Mouse (Mus musculus): ENCODE results near the gene Fam161a. TPM values are rescaled to one million over a fixed set of nuclear protein-coding genes. Genes with fewer than 3 reads are reported as not detected.
"Not testable (repeated sequence)": the region's sequence is repeated elsewhere in the genome, so short reads cannot be mapped to it uniquely, and the experiment has no call there.

Gene Fam161a
- polyA plus RNA-seq, 1 experiment from 2014 or later, result 11.8 TPM

- DNase-seq (ENCODE audit: low spot score); H3K4me1 ChIP-seq (ENCODE audit: control insufficient read depth, insufficient read depth, low read length); H3K36me3 ChIP-seq (ENCODE audit: control insufficient read depth, insufficient read depth, low read length); H3K4me2 ChIP-seq (ENCODE audit: low read depth, low read length); H3K9me3 ChIP-seq (ENCODE audit: control insufficient read depth, low read length); ATAC-seq (ENCODE audit: low read depth); H3K9ac ChIP-seq (ENCODE audit: low read depth, low read length); H3K27ac ChIP-seq (replicated peaks; ENCODE audit: low read depth, low read length); H3K4me3 ChIP-seq (ENCODE audit: low read depth, low read length); H3K27me3 ChIP-seq (replicated peaks; ENCODE audit: control insufficient read depth, insufficient read depth, low read length): not testable (repeated sequence)
- 95% methylated on average over 9 of the region's 9 CpGs for WGBS
Measured at GRCm38 (mm10) chr11:23068986-23069385, 61.7 kb downstream of the Fam161a start.

DNA sequence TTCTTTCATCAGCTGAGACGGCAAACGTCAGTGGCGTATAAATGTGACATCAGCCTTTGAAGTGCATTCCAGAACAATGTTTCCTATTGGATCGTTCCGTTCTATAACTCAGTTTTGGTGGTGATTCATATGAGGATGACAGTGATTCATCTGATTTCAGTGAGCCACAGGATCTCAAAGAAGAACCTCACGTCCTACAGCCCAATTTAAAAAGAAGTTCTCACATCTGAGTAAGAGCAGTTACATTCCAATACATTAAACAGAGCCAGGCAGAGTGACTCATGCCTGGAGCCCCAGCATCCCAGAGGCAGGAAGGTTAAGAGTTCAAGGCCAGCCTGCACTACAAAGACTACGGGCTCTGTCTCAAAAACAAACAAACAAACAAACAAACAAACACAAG, 67.5 kb downstream of the Fam161a start:
- Histone ChIP-seq H3K27ac (replicated peaks; ENCODE audit: low read depth, low read length) (no peak overlapping the region), H3K9me3 (ENCODE audit: control insufficient read depth, low read length) (no peaks in the 10 kb centered on the region), H3K4me3 (ENCODE audit: low read depth, low read length) (no peak overlapping the region), H3K36me3 (ENCODE audit: control insufficient read depth, insufficient read depth, low read length) (no peaks in the 10 kb centered on the region), H3K4me2 (ENCODE audit: low read depth, low read length) (no peak overlapping the region), H3K27me3 (replicated peaks; ENCODE audit: control insufficient read depth, insufficient read depth, low read length) (no peaks in the 10 kb centered on the region), H3K4me1 (ENCODE audit: control insufficient read depth, insufficient read depth, low read length) (no peaks in the 10 kb centered on the region), H3K9ac (ENCODE audit: low read depth, low read length) (no peak overlapping the region)
- no peak for DNase-seq (ENCODE audit: low spot score)
- no peak for ATAC-seq (ENCODE audit: low read depth)
- 68% methylated on average over 7 of the region's 7 CpGs for WGBS

DNA sequence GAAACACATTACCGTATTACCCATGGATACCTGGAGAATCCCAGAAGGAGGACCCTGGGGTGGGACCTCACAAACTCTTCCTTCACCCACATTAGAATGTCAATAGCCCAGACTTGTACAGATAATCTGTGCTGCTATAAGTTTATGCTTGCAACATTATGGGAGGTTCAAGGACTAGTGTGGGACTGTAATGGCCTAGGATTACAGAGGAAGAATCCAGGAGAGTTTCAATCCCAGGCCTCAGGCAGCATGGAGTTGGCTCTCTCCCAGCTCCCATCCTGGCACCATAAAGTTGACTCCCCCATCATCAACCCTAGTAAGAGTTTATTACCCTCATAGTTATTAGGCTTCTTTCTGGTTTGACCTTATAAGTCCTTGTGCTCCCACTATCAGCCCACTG, 71.2 kb downstream of the Fam161a start:
- WGBS, result 82% methylated on average over 1 of the region's 1 CpGs

More for the DNA sequence above, 71.2 kb downstream of the Fam161a start:
- Histone ChIP-seq H3K4me2 (ENCODE audit: low read depth, low read length) (no peak overlapping the region), H3K4me3 (ENCODE audit: low read depth, low read length) (no peak overlapping the region), H3K36me3 (ENCODE audit: control insufficient read depth, insufficient read depth, low read length) (no peaks in the 10 kb centered on the region), H3K9ac (ENCODE audit: low read depth, low read length) (no peak overlapping the region), H3K9me3 (ENCODE audit: control insufficient read depth, low read length) (no peaks in the 10 kb centered on the region), H3K27ac (replicated peaks; ENCODE audit: low read depth, low read length) (no peak overlapping the region), H3K4me1 (ENCODE audit: control insufficient read depth, insufficient read depth, low read length) (no peaks in the 10 kb centered on the region), H3K27me3 (replicated peaks; ENCODE audit: control insufficient read depth, insufficient read depth, low read length) (no peaks in the 10 kb centered on the region)
- no peak for ATAC-seq (ENCODE audit: low read depth)
- DNase-seq (ENCODE audit: low spot score), result no peak

Other genes with a start within 250 kb of the Fam161a start
- gene B3gnt2, start 146.6 kb upstream of the Fam161a start, polyA plus RNA-seq (2014; fragmentation: Nextera tagmentation; extraction: Ambion mirVana), result 6.4 and 9.2 TPM in 2 replicates
- gene Zrsr1, start 35.5 kb upstream of the Fam161a start, polyA plus RNA-seq (2014; fragmentation: Nextera tagmentation; extraction: Ambion mirVana), result 3.5 and 3.8 TPM in 2 replicates
- 13.6 and 15.0 TPM in 2 replicates for gene Gm28048, start 25.4 kb upstream of the Fam161a start, polyA plus RNA-seq (2014; fragmentation: Nextera tagmentation; extraction: Ambion mirVana)
- gene Commd1, start 25.1 kb upstream of the Fam161a start, polyA plus RNA-seq (2014; fragmentation: Nextera tagmentation; extraction: Ambion mirVana), result 374 and 376 TPM in 2 replicates
- 267 and 291 TPM in 2 replicates for gene Cct4, start 17.0 kb upstream of the Fam161a start, polyA plus RNA-seq (2014; fragmentation: Nextera tagmentation; extraction: Ambion mirVana)
- gene Xpo1, start 248.5 kb downstream of the Fam161a start, polyA plus RNA-seq (2014; fragmentation: Nextera tagmentation; extraction: Ambion mirVana), result 102 and 118 TPM in 2 replicates